Mouse (Mus musculus) CD8-positive naive resting alpha-beta T cell, adult 2 months (primary cell): ENCODE results near the gene Stat5b.

Source experiments
- DNase-seq, 2 experiments: peaks; one replicate each; pipeline ENCODE4 v3.0.0; 2022; ENCODE audit warnings: low read depth in 2 of 2, low spot score in 2 of 2

Gene Stat5b

DNA sequence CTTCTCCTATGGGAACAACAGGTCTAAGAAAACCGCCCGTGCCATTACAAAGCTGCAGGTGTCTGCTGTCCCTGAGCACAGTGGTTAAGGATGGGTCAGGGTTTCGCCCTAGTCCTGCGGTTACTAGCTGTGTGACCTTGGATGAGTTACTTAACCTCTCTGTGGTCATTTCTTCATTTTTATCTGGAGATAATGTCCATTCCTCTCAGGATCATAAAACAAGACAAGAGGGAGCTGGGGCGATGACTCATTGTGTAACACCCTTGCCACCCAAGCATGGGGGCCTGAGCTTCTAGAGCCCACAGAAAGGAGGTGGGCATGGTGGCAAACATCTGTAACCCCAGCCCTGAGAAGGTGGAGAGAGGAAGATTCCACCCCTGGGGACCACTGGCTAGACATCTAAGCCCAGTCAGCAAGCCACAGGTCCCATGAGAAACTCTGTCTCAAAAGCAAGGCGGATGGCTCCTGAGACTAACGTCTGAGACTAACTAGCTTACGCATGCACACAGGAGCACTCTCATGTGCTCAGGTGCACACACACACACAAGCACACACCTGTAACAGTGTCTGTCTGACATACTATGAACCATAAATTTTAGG, 7.4 kb downstream of the Stat5b start:
- DNase-seq = no peak

DNA sequence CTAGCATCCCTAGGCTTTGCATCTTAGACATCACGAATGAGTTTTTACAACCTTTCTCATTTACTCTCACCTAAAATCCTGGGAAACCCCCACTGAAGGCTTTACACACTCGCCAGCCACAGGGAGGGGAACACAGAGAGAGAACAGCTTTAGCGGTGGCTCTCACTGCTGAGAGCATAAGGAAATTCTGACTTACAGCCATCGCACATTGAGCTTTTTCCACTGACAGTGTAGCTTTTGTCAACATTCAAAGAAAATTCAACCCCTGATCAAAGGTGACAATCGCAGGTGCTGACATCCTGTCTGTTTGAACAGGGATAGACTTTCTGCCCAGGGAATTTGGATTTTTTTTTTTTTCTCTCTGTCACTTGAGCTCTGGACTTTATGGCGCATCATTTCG, 8.5 kb downstream of the Stat5b start:
- DNase-seq = no peak

DNA sequence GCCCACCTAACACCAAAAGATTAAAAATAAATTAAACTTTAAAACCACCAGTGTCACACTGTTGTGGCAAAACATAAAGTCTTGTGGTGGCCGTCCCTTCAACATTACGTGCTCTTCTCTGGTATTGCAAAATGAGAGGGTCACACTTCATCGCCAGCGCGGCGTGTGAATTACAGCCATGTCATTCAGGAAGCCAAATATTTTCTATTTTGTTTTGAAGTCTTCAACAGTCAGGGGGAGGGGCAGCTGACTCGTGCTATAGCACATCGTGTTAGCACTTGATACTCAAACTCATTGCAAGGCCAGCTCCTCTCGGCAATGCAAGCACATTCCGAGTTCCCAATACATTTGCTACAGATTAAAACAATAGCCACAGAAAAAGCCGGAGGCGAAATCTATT, 9.7 kb downstream of the Stat5b start:
- DNase-seq = peak in 1 of 2 experiments; percentile 43

DNA sequence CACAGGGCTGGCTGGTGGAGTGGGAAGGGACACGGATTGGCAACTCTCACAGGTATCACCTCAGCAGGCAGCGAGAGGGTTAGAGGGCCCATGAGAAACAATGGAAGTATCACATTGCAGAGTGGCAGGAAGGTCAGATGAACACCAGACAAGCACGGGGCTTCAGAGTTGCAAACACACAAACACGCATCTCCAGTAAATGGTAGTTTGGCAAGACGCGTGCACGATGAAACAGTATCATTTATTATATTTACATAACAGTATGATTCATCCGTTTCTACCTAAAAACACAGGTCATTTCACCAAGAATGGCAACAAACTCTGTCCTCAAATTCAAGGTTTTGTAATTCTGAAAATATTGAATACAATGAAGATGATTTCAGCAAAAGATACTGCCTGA, 11.0 kb downstream of the Stat5b start:
- no peak for DNase-seq

DNA sequence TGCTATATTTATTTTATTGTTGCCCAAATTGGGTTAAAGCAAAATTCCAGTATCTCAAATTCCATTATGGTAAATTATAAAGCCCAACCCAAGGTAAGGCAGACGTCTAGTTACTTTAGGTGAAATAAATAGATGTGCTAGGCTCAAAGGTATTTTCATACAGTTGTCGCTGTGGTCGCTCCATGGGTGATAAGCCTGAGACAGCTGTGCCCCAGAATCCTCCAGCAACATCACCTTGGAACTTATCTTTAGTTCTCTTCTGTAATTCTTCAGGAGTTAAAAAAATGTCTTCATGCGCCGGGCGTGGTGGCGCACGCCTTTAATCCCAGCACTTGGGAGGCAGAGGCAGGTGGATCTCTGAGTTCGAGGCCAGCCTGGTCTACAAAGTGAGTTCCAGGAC, 11.6 kb downstream of the Stat5b start:
- DNase-seq = no peak

DNA sequence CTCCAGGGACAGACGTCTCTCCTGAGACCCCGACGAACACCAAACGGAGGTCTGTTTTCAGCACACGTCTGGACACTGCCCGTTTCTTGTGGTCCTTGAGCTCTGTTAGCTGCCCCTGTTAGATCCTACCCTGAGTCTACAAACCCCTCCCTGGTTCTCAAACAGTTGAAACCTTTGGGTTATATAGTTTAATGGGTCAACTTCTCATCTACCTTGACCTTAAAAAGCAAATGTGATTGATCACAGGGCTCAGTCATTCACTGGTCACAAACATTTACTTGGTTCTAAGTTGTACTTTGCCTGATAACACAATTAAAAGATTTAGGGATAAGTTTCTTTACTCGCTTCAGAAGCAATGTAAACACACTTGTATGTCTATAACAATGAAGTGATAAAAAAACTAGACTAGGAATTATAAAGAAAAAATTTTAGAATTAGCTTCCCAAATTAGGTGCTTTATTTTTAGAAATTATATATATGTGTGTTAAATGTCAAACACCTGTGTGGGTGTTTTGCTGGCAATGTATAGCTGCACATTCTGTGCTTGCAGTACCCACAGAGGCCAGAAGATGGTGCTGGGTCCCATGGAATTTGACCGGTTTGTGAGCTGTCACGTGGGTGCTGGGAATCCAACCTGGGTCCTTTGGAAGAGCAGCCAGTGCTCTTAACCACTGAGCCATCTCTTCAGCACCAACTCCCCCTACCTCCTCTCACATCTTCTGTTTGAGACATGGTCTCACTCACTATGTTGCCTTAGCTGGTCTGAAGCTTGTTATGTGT, 13.4 kb downstream of the Stat5b start:
- DNase-seq = peak in 1 of 2 experiments; percentile 52

DNA sequence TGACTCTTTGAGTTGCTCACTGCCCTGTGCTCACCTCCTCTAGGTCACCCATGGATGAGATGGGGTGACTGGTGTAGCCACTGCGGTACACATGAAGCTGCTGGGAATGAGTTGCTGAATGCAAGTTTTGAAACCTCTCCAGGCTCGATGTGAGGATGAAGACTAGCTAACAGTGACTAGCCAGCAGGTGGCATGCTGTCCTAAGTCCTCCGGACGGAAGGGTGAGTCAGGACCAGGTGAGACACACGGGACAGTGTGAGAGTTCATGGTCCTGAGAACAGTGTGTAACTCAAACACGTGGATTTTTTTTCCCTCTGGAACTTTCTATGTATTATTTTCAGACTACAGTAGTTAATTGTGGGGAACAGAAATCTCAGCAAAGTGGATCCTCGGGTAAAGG, 17.1 kb downstream of the Stat5b start:
- DNase-seq = no peak

DNA sequence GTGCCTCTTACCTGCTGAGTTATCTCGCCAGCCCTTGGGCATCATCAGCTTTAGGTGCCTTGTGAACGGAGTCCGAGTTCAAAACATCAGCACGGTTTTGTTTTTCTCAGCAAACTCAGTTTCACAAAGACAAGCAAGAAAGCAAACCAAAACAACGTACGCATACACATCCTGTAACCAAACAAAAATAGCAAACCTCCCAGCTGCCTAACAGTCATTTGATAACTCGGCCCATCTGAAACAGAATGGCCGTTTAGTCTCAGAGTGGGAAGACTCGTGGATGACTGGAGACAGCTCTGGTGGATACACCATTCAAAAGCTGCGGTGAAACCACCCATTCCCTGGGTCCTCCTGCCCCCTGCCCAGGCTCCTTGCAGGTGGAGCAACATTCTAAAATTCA, 19.1 kb downstream of the Stat5b start:
- DNase-seq = no peak

DNA sequence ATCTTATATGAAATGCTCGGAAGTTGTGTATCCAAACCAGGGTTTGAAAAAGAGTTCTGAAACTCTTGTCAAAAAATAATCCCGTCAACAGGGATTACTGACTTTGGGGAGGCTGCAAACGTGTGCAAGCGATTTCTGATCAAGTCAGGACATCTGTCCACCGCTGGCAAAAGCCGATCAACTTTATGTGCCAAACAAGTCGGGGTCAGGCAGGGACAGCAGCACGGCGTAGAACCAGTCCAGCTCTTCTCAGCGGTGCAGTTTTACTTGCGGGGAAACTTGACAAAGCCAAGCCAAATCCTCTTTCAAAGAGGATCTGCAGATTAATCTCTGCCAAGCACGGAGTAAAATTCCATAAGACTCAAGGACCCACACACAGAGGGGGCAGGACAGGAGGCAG, 20.8 kb downstream of the Stat5b start:
- DNase-seq = no peak

DNA sequence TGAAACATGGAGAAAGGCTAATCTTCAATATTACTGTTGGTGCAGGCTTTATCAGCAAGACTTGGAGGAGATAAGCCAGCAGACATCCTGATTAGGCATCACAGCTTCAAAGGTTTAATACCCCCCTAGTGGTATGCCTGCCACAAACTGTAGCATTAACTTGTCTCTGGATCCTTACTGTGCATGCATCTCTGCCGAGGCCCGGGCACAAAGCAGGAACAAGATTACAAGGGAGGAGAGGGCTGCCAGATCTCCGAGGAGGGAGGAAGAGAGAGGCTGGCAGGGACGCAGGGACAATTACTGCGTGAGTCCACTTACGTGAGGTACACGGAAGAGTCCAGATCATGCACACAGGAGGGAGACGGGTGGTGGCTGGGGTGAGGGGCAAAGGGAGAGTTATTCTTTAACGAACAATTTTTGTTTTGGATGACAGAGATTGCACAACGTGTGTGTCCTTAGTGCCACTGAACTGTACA, 21.8 kb downstream of the Stat5b start:
- DNase-seq = no peak

DNA sequence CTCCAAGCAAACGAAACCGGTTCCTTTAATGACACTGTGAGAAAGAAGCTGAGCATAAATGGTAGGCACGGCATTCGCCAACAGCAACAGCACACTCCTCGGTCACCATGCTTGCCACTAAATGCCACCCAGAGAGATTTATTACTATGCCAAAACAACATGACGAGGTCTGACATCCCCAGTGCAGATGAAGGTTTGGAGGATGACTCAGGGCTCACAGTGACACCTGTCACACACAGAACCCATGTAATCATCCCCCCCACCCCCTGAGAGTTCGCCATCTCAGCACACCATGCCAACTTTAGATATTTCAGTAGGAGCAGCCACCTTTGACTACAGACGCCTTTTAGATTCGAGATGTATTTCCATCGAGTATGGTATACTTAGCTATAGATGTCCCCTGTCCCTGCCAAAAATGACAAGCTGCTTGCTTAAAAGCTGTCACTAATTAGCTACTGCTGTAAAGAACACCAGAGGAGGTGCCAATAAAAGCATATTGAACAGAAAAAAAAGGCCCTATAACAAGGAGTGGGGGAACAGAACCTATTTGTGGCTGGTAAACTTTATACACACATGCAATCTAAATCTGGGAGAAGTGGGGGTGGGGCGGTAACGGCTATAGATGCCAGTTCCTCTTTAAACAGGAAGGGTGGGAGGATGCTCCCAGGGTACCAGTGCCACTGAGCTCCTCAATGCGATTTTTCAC, 24.2 kb downstream of the Stat5b start:
- DNase-seq = no peak

DNA sequence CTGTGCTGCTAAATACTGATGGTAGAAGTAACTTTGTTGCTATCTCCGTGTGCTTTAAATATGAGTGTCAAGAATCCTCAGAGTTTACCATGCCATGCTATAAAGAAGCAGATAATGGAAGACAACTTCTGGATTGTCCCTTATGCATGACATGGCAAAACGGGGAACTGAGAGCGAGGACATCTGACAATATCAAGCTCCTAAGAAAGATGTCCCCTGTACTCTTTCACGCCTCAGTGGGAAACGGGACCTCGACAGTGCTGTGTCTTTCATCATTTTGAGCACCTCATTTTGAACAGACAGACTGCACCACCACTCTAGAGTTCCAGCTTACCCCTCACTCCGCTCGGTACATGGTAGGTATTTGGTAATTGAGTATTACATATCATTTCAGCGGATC, 25.1 kb downstream of the Stat5b start:
- DNase-seq = no peak

DNA sequence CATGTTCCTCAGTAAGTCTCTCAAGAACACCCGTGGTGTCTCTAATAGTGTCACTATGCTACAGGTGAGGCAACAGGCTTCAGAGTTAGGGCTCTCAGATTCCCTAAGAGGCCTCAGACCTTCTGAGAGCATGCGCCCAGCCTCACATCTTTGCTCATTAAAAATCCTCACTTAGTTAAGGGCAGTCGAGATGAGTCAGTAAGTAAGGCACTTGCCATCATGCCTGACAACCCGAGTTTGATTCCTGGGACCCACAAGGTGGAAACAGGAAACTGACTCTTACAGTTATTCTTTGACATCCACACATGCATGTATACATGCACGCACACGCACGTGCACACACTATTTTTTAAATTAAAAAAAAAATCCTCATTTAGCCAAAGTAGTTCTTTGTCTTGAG, 26.0 kb downstream of the Stat5b start:
- no peak for DNase-seq

DNA sequence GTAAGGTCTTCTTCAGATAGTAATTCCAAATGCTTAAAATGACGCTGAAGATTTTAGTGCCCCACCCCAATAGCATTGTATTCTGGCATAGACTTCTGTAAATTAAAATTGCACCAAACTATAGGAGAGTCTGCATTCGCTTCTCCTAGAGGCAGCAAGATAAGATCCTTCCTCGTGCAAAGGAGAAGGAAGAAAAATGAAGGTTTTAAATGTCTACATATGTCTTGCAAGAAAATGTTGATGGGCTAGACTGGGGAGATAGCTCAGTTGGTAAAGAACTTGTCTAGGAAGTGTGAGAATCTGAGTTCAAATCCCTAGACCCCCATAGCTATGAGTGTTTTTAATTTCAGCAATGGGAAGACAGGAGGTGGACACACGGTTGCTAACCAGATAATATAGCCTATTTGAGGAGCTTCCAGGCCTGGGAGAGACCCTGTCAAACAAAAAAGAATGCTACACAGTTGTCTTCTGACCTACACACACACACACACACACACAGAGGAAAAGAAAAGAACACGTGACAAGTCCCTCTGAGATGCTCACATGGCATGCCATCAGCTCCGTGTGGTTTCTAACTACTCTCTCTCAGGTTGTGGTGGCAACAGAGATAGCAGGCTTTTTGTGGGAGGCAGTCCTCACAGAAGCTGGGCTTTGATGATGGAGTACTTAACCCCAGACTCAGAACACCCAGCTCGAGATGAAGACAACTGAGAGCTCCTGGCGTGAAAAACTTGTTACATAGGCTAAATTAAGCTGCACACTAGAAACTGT, 26.8 kb downstream of the Stat5b start:
- DNase-seq = peak; percentile 77 to 79

DNA sequence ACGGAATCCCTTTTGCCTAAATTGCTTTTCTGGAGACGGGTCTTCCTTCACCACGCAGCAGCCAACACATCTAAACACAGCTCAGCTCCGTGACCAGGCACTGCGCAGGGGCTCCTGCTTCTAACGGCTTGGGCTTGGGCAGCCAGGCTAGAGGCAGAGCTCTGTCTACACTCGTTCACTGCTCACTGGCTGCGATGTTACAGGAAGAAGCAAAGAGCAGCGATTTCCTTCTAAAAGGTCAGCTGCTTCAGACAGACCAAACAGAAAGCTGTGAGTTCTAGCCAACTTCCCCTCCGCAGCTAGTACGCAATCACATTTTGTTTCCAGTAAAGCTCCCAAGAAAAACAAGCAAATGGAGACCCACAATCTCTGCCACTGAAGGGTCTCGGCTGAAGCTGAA, 28.2 kb downstream of the Stat5b start:
- peak; percentile 63 to 68 for DNase-seq

DNA sequence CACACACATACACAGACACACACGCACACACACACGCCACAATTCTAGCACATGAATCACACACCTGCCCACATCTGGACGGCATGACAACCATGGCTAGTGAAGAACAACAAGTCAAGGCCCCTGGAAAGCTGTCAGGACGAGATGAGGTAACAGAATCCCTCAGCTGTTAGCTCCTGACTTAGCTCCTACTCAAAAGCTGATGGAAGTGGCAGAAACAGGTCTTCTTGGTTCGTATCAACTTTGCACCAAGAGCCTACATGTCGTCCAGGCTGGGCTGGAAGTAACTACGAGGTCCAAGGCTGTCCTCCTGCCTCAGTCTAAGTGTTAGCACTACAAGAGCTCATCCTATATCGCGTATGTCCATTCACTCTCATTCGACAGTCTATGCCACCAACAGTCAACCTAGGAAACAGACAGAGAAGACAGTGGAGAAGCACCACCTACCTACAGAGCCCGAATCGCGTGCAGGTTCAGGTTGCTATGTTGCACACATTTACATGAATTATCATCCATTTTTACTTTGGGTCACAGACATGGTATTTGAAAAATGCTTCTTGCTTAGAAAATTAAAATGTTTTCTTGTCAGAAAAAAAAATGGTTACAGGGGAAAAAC, 28.8 kb downstream of the Stat5b start:
- DNase-seq = no peak

DNA sequence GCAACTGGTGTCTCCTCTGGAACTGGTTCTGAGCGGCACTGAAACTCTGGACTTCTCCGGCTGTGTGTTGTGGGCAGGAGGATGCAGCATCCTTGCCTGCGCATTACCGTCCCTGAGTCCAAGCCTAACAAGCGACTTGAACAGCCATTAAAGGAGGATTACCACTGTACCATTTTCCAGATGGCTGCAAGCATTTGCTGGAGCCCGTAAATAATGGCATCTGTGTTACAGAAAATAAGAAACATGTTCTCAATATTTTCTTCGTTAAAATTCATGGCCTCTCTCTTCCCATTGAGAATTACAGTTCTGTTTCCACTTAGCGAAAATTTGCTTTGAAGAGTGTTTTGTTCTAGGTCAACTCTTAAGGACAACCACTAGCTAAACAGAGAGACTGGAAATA, 30.5 kb downstream of the Stat5b start:
- DNase-seq = no peak

DNA sequence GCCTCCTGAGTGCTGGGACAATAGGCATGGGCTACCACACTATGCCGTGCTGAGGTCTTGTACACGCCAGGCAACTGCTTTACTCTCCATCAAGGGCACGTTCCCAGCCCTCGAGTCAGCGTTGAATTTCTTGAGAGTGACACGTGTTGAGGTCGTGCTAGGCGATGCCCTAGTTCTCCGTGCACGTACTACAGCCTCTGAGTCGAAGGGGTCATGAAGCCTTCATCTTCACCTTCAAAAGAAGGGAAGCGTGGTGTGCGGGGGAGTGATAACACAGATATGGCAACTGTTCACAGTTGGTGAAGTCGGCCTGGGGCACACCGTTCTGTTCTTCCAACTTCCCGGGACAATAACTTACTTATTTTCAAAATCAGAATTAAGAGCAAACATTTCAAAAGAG, 30.9 kb downstream of the Stat5b start:
- DNase-seq = peak in 1 of 2 experiments; percentile 47

DNA sequence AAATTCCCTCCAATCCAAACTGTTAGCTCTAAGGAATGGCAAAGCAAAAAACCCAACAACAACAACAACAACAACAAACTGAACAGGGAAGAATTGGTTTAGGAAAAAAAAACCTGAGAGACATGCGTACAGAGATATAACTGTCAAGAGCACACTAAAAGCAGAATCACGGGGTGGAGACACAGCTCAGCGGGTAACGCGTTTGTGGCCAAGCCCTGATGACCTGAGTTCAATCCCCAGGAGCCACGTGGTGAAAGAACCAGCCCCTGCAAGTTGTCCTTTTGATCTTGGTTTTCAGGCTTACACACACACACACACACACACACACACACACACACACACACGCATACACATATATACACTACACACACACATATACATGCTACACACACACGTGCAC, 31.5 kb downstream of the Stat5b start:
- no peak for DNase-seq

DNA sequence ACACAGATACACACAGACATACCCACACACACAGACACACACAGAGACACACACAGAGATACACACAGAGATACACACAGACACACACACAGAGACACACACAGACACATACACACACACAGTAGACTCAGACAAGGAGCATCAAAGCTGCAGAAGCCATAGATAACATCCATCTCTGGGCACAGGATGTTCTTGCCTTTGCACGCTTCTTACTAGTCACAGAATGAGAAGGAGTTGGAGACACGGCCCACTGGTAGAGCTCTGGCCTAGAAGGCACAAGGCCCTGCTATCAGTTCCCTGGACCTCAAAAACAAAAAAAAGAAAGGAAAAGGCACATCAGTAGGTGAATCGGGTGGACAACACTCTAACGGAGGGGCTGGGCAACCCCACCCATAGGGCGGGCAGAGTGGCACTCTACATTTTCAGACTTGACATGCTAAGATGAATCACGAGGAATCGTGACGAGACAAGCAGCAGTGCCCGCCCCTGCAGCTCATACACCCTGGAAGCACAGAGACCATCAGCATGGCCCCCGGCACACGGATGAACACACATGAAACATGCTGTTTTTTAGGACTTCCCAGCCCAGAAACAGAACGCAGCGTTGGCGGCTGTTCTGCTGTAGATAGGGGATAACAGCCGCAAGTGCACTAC, 32.0 kb downstream of the Stat5b start:
- peak in 1 of 2 experiments; percentile 41 for DNase-seq

DNA sequence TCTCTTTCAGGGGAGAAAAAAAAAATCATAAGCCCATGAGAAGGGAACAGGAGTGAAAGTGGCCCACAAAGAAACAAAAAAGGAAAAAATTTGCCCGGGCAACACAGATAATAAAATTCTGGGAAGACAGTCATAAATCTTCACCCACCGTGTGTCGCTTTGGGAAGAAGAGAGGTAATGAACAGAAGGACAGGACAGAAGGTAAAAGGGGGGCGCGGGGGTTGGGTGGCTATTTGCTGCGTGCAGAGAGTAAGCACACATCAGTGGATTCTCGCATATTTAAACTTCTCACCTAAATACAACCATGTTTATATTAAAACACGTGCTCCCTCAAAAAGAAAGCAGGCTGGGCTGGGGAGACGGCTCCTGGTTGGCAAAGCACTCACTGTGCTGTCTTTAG, 33.2 kb downstream of the Stat5b start:
- DNase-seq = no peak
